Mouse (Mus musculus) cerebellum, adult 8-10 months (tissue): ENCODE measurements around the gene Tprkb.
A peak's percentile ranks its signal among the peaks of the same experiment; 100 is the strongest.
"Not testable (repeated sequence)": the region's sequence is repeated elsewhere in the genome, so short reads cannot be mapped to it uniquely, and the experiment has no call there.

Experiments used
- DNase-seq: peaks from one replicate; pipeline ENCODE4 v3.0.0; 2022

Tprkb gene

GRCm38 (mm10) chr6:85911587-85911986 is at the start of gene Tprkb:
TSS of gene Tprkb (plus strand) at chr6:85911865.
- no peak for DNase-seq

- no peak for DNase-seq
Observed at GRCm38 (mm10) chr6:85862565-85862964, 49.1 kb upstream of the Tprkb start.

GRCm38 (mm10) chr6:85863136-85863535 is 48.5 kb upstream of the Tprkb start:
- no peak for DNase-seq

- DNase-seq: no peak
Observed at GRCm38 (mm10) chr6:85863840-85864239, 47.8 kb upstream of the Tprkb start.

GRCm38 (mm10) chr6:85864900-85865639 is 46.6 kb upstream of the Tprkb start:
- DNase-seq: not testable (repeated sequence)

- DNase-seq: not testable (repeated sequence)
Observed at GRCm38 (mm10) chr6:85866166-85866565, 45.5 kb upstream of the Tprkb start.

- not testable (repeated sequence) for DNase-seq
Observed at GRCm38 (mm10) chr6:85866995-85867394, 44.7 kb upstream of the Tprkb start.

- DNase-seq: no peak
Observed at GRCm38 (mm10) chr6:85867726-85868690, 43.7 kb upstream of the Tprkb start.

- DNase-seq: not testable (repeated sequence)
Observed at GRCm38 (mm10) chr6:85869006-85869405, 42.7 kb upstream of the Tprkb start, which contains the start of gene Nat8f2. TSS of gene Nat8f2 (minus strand) at chr6:85869158.

GRCm38 (mm10) chr6:85883246-85883645 is 28.4 kb upstream of the Tprkb start:
- DNase-seq: not testable (repeated sequence)

GRCm38 (mm10) chr6:85884311-85884710 is 27.4 kb upstream of the Tprkb start:
- no peak for DNase-seq

GRCm38 (mm10) chr6:85888961-85889360 is 22.7 kb upstream of the Tprkb start:
- DNase-seq: no peak

- DNase-seq: peak; percentile 43
Observed at GRCm38 (mm10) chr6:85895061-85895648, 16.5 kb upstream of the Tprkb start.

GRCm38 (mm10) chr6:85898596-85899475 is 12.8 kb upstream of the Tprkb start:
- not testable (repeated sequence) for DNase-seq

- no peak for DNase-seq
Observed at GRCm38 (mm10) chr6:85902303-85902702, 9.4 kb upstream of the Tprkb start.

GRCm38 (mm10) chr6:85904642-85905061 is 7.0 kb upstream of the Tprkb start, which contains the start of gene Nat8f4:
TSS of gene Nat8f4 (minus strand) at chr6:85904884.
- DNase-seq: peak; percentile 81

- DNase-seq: not testable (repeated sequence)
Observed at GRCm38 (mm10) chr6:85906911-85907351, 4.7 kb upstream of the Tprkb start.

- no peak for DNase-seq
Observed at GRCm38 (mm10) chr6:85908341-85908740, 3.3 kb upstream of the Tprkb start.

GRCm38 (mm10) chr6:85909704-85910103 is 2.0 kb upstream of the Tprkb start:
- no peak for DNase-seq

- no peak for DNase-seq
Observed at GRCm38 (mm10) chr6:85915141-85915538, 3.5 kb downstream of the Tprkb start.

- DNase-seq: peak; percentile 87
Observed at GRCm38 (mm10) chr6:85915539-85916513, 4.2 kb downstream of the Tprkb start, which contains the start of gene Nat8f1. TSS of gene Nat8f1 (minus strand) at chr6:85915687.
